Mouse (Mus musculus): ENCODE data around the gene Tgoln1.

GRCm38 (mm10) chr6:72586701-72587100 lies 30.1 kb downstream of the Tgoln1 start:
- TF ChIP-seq CTCF (IDR thresholded peaks at IDR 0.05; ENCODE audit: control insufficient read depth, insufficient read depth, insufficient replicate concordance, low read depth, low read length) (no peak), POLR2A (IDR thresholded peaks at IDR 0.05; ENCODE audit: control insufficient read depth, low read depth, low read length) (no peak)

All from testis, adult 2 months (tissue).